Mouse (Mus musculus): ENCODE results near the gene Rev3l.

DNA sequence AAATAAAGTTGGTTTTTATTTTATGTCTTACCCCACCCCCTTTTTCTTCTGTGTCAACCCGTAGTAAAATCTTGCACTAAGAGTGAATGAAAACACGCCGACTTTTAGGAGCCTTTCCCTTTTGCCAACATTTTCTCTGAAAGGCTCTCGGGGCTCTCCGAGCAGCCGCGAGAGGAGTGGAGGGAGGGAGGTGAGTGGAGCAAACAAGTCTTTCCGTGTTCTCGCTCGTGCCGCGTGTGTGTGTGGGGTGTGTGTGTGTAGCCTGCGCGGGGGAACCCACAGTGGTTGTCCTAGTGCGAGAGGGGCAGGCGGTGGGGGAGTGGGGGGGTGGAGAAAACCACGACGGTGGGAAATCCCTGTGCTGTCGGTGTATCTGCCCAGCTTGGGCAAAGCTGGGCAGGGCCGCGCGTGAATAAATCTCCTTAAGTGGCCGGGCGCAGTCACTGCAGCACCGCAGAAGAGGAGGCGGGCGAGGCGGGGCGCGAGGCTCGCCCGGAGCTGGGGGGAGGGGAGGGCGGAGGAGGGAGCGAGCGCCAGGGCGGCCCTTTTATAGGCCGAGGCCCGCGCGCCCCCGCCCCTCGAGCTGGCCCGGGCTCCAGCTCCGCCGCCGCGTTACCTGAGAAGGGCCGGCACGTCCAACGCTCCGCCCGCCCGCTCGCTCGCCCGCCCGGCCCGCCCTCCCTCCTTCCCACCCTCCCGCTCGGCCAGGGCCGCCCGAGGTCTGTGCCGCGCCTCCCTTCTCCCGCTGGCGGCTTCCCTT lies 762 bp upstream of the Rev3l start:
- TF ChIP-seq GABPA (IDR thresholded peaks at IDR 0.05; ENCODE audit: low read depth, low read length) (no peak), MXI1 (IDR thresholded peaks at IDR 0.05; ENCODE audit: low read depth, low read length) (peak; percentile 83), NRF1 (IDR thresholded peaks at IDR 0.05; ENCODE audit: insufficient read depth, low read depth, low read length, poor library complexity, severe bottlenecking) (no peak), ZC3H11A (IDR thresholded peaks at IDR 0.05; ENCODE audit: low read depth, low read length) (no peak), SMC3 (IDR thresholded peaks at IDR 0.05; ENCODE audit: low read depth, low read length) (no peak), CTCF (IDR thresholded peaks at IDR 0.05 in 2 of 3, conservative IDR thresholded peaks at IDR 0.05 in 1 of 3; ENCODE audit: control insufficient read depth in 1 of 3, insufficient read depth in 1 of 3, low read depth in 2 of 3, low read length in 3 of 3, poor library complexity in 1 of 3, severe bottlenecking in 1 of 3) (no peak), GATA1 (IDR thresholded peaks at IDR 0.05; ENCODE audit: low read depth, low read length) (no peak), TBP (IDR thresholded peaks at IDR 0.05; ENCODE audit: low read depth, low read length) (0 out of 2 replicates have a peak, but pooled peaks have one; percentile 9), POLR2A (IDR thresholded peaks at IDR 0.05; ENCODE audit: control insufficient read depth in 1 of 2, insufficient read depth in 1 of 2, low read depth in 1 of 2, low read length in 2 of 2, poor library complexity in 1 of 2) (peak in 1 of 2 experiments; percentile 40; a peak in 1 of 4 replicates), CHD2 (IDR thresholded peaks at IDR 0.05; ENCODE audit: low read length) (no peak), USF2 (IDR thresholded peaks at IDR 0.05; ENCODE audit: borderline replicate concordance in 1 of 2, insufficient read depth in 1 of 2, low read depth in 1 of 2, low read length in 2 of 2) (no peak), MAX (IDR thresholded peaks at IDR 0.05; ENCODE audit: low read length) (peak; percentile 30; the same call in 1 of the 2 replicates), ZKSCAN1 (IDR thresholded peaks at IDR 0.05; ENCODE audit: low read depth, low read length) (no peak)

All from MEL (cell line).